Mouse (Mus musculus) mature B cell (primary cell): ENCODE data around the gene L3hypdh.
"Not testable (repeated sequence)": the region's sequence is repeated elsewhere in the genome, so short reads cannot be mapped to it uniquely, and the experiment has no call there.

Experiments used
- in situ Hi-C: fragments of 300-500 bp; cut with MboI; formaldehyde crosslinking; loops from 2 replicates; pipeline ENCODE4 v1.14.3; 2019

L3hypdh gene

DNA sequence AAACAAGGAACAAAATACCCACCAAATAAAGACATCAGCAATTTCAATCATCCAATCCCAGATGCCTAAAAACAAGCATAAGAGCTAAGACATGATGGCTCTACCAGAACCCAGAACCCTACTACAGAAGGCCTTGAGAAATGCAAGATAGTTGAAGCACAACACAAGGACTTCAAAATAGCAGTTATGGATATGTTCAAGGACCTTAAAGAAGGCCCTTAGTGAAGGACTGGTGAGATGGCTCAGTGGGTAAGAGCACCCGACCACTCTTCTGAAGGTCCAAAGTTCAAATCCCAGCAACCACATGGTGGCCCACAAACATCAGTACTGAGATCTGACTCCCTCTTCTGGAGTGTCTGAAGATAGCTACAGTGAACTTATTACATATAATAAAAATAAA lies 27.5 kb downstream of the L3hypdh start:
- in situ Hi-C loops = no loop called here

DNA sequence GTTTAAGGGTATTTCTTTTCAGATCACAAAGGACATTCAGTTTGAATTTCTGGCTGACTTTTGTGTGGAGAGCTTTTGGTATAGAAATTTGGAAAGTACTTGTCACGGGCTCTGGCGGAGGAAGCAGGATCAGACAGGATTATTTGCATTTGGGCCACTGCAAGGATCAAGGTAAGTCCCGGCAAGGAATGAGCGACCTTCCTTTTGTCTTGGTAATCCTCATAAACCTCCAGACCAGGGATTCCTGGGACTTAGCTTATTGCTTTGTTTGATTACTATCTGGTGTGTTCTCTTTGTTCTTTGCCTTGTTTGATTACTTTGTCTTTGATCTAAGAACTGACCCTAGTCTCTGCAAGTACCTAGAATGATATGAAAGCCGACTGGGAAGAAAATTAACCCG lies 31.4 kb downstream of the L3hypdh start:
- in situ Hi-C loops = no loop called here

DNA sequence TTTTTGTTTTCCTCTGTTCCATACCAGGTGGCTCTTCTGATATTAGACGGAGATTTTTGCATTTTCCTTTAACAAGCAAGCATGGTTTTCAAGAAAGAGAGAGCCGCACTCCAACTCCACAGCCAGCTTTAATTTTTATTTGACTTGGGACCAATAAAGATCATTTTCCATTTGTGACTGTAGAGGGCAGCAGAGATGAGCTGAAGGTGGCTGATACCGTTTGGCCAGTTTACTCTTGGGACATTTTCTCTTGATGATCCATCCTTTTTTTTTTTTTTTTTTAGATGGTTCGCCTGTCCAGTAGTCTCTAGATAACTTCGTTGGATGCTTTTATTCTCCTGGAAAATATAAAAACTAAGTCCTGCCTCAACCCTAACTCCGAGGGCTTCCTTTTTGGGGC lies 31.9 kb downstream of the L3hypdh start:
- in situ Hi-C loops = no loop called here

DNA sequence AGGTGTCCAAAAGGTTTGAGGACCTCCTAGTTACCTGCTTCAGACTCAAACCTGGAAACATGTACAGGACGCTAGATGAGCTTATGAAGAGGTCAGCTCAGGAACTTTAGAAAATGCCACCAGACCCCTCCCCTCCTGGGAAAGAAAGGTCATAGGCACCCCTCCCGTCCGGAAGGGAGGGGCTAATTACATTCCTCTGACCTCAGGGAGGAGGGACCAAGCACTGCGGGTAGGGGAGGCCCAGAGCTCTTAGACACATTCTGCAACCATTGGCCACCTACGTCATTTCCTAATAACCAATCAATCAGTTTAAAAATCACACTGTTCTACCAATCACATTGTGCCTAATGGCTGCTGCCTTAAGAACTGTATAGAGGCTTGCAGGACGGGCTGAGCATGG lies 32.7 kb downstream of the L3hypdh start:
- in situ Hi-C loops = no loop called here

DNA sequence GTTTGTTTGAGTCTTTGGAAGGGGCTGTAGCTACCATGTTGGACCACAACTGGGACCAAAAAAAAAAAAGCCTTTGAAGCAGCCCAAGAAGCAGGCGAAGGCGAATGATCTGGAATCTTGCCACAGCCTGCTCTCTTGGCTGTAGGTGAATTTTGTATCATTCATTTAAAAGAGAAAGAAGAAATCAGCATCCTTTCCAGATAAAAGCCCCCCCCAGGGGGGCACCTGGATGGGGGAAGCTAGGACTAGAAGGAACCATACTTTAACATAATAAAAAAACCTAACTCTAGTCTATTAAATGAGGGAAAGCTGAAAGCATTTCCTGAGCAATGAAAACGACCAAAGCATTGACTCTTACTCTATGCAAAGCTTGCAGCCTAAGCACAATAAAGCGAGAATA lies 34.4 kb downstream of the L3hypdh start:
- in situ Hi-C loops = no loop called here

DNA sequence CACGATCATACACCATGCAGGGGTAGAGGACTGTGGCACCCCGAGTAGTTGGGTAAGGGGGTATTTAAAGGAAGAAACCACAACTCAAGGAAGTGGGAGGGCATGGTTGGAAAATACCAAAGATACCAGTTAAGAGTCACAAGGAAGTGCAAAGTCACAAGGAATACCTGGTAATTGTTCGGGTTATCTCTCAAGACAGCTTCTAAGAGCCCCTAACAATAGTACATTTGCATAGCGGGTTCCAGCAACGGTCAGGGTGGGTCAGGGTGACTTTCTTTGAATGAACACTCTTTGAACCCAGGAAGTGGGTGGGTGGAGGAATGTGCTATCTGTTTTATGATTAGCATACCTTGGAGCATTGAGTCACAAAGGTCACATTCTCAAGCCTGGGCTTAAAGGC lies 35.1 kb downstream of the L3hypdh start:
- in situ Hi-C loops = not testable (repeated sequence)

DNA sequence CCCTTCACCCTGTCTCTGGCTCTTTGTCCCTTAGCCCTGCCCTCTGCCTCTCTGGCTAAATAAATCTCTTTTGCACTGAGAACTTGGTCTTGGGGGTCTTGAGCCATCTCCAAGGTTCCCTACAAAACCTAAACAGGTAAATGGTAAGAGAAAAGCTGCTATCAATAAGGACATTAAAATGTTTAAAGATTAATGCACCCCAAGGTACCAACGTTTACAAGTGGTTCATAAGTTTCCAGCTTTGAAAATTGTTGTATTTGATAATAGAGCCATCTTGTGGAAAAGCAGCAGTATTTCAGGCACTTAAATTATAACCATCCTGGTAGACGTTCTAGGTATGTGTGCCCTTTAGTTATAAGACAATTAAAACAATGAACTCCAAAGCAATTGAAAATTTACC lies 37.7 kb downstream of the L3hypdh start:
- in situ Hi-C loops = loop anchor here (10.0 kb wide), 1 partner anchor 273 kb away; no protein-coding TSS in a partner anchor

DNA sequence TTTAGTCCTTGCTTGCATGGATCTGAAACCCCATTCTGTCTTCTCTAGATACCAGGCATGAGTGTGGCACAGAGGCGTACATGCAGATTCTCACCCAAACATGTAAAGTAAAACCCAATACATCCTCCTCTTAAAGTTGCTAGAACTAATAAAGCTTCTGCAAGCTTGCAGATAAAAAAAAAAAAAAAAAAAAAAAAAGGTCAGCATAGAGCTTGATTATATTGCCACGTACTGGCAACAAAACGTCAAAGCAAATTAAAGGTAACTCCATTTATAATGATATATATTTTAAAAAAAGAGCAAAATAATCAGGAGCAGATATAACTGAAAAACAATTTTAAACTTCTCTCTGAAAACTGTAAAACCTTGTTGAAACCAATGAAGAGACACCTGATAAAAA lies 44.0 kb downstream of the L3hypdh start:
- in situ Hi-C loops = loop anchor here (10.0 kb wide), 1 partner anchor 266 kb away; no protein-coding TSS in a partner anchor

DNA sequence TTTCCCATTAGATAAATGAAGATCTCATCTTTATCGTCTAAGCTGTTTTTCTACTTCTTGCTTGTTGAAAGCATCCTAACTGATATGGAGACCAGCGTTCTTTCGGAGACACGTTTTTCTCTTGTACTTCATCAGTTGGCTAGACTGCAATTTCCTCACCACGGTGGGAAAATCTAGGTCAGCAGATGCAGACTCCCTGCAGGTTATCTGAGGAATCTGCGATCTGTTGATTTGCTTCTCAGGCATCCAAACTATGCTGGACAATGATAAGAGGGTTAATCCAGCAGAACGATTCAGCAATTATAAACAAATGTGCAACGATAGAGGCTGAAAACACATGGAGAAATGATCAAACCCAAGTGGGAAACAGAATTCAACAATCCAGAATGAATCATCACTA lies 45.7 kb downstream of the L3hypdh start:
- in situ Hi-C loops = no loop called here

DNA sequence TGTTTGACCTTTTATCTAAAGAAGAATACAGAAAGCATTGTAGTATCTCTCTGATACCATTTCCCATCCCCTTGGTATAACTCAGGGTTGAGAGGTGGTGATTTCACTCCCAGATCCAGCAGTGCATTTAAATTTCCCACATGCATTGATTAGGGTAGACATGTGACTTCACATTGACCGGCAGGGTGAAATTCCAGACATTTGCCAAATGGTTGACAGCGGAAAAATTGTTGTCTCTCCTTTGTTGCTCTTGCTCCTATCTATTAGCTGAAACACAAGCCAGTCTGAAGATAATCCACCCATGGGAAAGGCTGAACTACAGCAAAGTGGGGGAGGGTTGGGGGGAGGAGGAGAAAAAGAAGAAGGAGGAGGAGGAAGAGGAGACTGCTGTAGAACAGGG lies 46.4 kb downstream of the L3hypdh start:
- in situ Hi-C loops = no loop called here

DNA sequence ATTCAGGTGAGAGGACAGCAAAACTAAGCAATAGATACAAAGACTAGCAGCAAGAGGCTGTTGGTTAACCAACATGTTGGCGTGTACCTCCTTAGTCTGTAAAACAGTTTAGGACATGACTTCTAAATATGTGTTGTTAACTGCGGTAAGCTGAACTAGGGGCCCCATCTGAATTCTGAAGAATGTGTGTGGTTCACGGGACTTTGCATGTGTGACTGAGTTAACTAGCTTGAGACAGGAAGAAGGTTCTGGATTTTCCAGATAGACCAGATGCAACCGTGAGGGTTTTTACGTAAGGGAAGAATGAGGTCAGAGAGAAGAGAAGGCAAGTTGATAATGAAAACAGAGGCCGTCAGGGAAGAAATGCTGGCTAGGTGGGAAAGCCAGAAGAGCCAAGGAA lies 48.2 kb downstream of the L3hypdh start:
- in situ Hi-C loops = no loop called here

DNA sequence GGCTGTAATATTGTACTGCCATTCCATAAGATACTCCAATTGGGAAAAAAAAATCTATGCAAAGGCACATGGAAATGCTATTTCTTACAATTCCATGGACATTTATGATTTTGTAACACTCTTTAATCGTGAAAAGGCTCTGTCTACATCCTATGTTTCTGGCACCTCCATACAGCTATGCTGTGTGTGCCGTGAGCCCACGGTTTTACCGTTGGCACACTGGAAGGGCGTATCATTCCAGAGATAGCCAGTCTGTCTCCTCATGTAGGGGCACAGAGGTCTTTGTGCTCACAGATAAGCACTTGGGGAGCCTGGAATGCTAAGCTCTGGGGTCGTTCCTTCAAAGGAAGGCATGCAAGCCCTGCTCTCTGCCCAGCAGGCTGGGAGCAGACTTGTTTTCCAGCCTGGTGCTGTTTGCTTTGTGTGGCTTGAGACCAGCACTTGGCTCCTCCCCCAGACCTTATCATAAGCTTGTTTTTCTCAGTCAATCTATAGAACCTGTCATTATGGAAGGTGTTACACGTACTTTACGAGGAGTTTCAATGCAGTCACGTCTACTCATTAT lies 49.1 kb downstream of the L3hypdh start:
- in situ Hi-C loops = no loop called here

DNA sequence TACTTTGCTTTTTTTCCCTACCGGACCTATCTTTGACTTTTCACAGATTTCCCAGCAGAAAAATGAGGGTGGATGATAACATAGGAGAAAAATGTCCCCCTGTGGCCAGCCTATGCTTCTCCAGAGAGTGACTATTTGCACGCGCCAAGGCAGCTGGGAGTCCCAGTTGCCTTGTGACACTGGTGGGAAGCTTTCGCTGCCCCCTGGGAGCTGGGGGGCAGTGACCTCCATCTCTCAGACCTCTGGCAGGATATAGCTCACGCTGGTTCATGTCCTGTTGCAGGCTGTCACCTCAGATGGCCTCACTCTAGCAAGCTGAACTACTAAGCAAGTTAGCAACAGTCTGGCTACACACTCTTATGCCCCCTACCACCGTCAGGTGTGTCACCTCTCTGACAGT lies 53.4 kb downstream of the L3hypdh start:
- in situ Hi-C loops = no loop called here

DNA sequence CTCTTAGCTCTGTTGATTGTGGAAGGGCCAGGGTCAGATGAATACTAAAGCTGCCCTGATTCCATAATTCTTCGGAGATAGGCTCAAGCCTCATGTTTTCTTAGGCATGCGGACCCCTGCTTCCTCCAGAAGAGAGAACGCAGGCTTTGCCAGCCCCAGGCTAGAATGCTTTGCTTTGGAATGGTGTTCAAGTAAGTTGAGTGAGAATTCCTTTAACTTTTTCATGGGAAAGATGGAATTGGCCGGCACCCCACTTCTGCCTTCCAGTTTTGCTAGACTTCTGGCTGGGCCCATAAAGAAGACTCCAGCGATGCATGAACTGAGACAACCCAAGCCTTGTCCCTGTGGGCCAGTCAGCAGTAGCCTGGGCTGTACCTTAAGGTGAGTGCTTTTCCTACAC lies 54.1 kb downstream of the L3hypdh start:
- in situ Hi-C loops = no loop called here

DNA sequence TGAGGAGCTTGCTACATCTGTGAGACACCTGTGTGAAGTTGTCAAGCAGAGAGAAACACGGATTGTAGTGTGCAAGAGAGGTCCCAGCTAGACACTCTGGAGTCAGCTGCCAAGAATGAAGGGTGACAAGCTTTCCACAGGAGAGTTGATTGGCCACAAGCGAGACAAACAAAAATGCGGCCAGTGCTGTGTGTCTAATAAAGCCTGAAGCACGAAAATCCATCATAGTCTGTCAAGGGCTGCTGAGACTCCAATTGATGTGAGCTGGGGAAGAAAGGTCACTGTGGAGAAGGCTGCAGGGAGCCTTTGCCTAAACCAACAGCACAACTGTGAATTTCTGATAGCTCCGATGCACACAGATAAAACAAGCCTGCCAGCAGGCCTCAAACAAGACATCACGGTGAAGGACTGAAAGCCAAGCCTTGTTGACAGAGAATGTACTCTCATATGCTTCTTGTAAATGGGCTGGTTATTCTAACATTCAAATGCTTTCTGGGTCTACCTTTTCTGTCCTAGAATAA lies 59.9 kb downstream of the L3hypdh start:
- in situ Hi-C loops = no loop called here

DNA sequence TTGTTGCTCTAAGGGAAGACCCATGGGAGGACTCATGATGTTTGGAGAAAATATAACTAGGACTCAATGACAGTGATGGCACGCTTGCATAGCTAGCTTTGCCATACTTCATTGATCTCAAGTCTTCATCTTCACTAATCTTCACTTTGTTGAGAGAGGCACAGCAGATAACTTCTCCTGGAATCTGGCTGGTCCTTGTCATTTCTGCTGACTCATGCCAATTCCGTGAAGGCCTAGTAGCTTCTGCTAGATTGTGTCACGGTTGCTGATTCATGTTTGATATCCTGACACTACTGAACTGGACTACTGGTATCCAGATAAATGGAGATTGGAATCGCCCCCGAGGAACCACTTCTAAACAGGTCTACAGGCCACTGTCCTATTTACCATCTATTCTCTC lies 61.7 kb downstream of the L3hypdh start:
- in situ Hi-C loops = no loop called here
